Mouse (Mus musculus) bone marrow, adult 2 months (tissue): Measurements from ENCODE around the gene Gm5767. TPM values are rescaled to one million over a fixed set of nuclear protein-coding genes. Genes with fewer than 3 reads are reported as not detected.

ENCODE experiments used
- H3K27ac ChIP-seq: fragments of 200-500 bp; 2 replicates; pipeline ENCODE4 v1.5.1; 2012; ENCODE audit warnings: low read depth, mild to moderate bottlenecking, control low read depth, inconsistent platforms, low read length; ENCODE audit not compliant: control insufficient read depth, poor library complexity, insufficient read depth
- H3K4me1 ChIP-seq: fragments of 200-500 bp; 2 replicates; pipeline ENCODE4 v1.6.1; 2011; ENCODE audit warnings: low read length; ENCODE audit not compliant: control insufficient read depth, insufficient read depth
- H3K4me3 ChIP-seq: fragments of 200-500 bp; replicated peaks from 2 replicates; pipeline ENCODE3; 2011; ENCODE audit warnings: mild to moderate bottlenecking, low read depth, low read length, control low read depth; ENCODE audit not compliant: control insufficient read depth
- CTCF ChIP-seq: fragments of 200-500 bp; IDR thresholded peaks from 2 replicates; pipeline ENCODE4 v1.5.1; 2011; ENCODE audit warnings: low read length, control low read depth; ENCODE audit not compliant: control insufficient read depth, insufficient read depth
- POLR2A ChIP-seq: fragments of 200-500 bp; IDR thresholded peaks from 2 replicates; pipeline ENCODE4 v1.6.1; 2011; ENCODE audit warnings: low read depth, mild to moderate bottlenecking, control low read depth, low read length, borderline replicate concordance; ENCODE audit not compliant: control insufficient read depth
- WGBS: fragments of 180-500 bp; shearing (Covaris S2); methylation state at CpG from one replicate; pipeline ENCODE4 v1.1.7; 2018; 5-methylcytosine and 5-hydroxymethylcytosine counted together
- polyA plus RNA-seq: library from polyadenylated mRNA; stranded (reverse); fragments of >200 nt; gene quantifications from 2 replicates; pipeline ENCODE4 v1.2.4, GENCODE M21; 2011; ENCODE audit warnings: low replicate concordance; ENCODE audit not compliant: missing spikeins, insufficient read depth, insufficient read length

The Gm5767 gene
- polyA plus RNA-seq, result not detected in 2 replicates

DNA sequence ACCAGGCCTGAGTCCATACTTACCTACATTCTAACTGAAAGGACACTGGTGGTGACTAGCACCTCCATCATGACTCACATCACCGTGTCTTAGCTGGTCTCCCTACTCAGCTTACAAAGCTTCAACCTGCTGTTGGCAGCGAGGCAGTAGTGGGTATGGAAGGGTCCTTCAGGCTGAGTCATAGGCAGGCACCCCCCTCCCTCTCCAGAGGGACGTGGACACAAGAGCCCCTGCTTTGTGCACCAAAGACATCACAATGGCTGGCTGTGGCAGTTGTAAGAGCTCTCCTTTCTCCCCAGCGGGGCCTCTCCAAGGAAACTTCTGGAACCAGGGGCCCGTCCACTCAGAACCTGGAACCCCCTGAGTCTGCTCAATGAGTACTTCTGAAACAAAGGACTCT is at the start of gene Gm5767:
Gene Gm5767 (plus strand): TSS at position 301 of the 400 bp plus-strand sequence.
- no peak for TF ChIP-seq POLR2A
- no peak for TF ChIP-seq CTCF
- Histone ChIP-seq H3K4me1 (no peaks in the 10 kb centered on the region; the same call in 1 of the 2 replicates), H3K4me3 (no peak within 1 kb of the TSS), H3K27ac (peak within 1 kb of the TSS; percentile 25; the same call in 1 of the 2 replicates)
- WGBS, result 86% methylated on average over 5 of the region's 5 CpGs

- TF ChIP-seq POLR2A (no peak), CTCF (no peak)
- H3K4me3 ChIP-seq, result no peak overlapping the region
- WGBS, result 21% methylated on average over 5 of the region's 5 CpGs
- H3K27ac ChIP-seq, result no peak overlapping the region
- no peaks in the 10 kb centered on the region for H3K4me1 ChIP-seq
Observed at GRCm38 (mm10) chr16:8631428-8631827, 49.1 kb upstream of the Gm5767 start.

- Histone ChIP-seq H3K4me1 (no peaks in the 10 kb centered on the region; the same call in 1 of the 2 replicates), H3K4me3 (peak overlapping the region; percentile 92), H3K27ac (peak overlapping the region; percentile 89)
- TF ChIP-seq CTCF, result no peak
- TF ChIP-seq POLR2A, result no peak
- WGBS, result under 1% methylated on average over 13 of the region's 13 CpGs
Observed at GRCm38 (mm10) chr16:8636867-8637216, 43.7 kb upstream of the Gm5767 start.

DNA sequence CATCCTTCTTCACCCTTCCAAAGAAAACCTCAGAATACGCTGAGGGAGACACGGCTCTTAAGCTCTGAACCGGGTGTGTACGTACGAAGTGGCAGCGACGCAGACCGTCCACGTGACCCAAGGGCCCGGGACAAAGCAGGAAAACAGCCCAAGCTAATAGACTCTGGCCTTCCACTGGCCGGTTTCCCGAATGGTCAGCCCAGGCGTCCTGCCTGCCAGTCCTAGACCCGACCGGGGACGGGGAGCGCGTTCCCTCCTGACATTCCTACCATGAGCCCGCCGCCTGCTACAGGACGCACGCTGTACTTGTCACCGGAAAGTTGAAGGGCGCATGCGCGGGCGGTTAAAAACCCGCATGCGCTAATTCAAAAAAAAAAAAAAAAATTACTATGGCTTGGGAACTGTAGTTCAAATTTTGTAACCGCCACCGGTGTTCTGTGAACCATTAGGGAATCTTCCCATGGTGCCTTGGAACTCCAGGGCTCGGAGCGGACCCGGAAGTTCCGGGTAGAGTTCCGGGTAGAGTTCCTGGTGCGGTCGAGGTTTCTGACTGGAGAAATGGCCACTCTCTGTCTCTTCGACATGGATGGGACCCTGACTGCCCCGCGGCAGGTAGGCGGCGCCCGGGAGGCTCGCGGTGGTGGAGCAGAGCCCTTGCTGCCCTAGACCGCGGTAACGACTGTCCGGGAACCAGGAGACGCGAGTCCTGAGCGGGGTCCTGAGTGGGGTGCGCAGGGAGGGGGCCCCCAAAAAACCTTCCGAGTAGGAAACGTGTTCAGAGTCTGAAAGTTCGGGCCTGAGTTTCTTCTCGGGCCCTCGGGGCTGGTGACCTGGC is 43.1 kb upstream of the Gm5767 start, which contains the start of the genes Pmm2 and Tmem186:
Gene Pmm2 (plus strand): TSS at position 458 of the 835 bp plus-strand sequence.
Gene Tmem186 (minus strand): TSS at position 496 of the 835 bp plus-strand sequence.
- TF ChIP-seq POLR2A (peak; percentile 52), CTCF (peak; percentile 14; the same call in 1 of the 2 replicates)
- Histone ChIP-seq H3K4me3 (peak within 1 kb of the TSS; percentile 92), H3K4me1 (no peaks in the 10 kb centered on the region; the same call in 1 of the 2 replicates), H3K27ac (peak within 1 kb of the TSS; percentile 89)
- under 1% methylated on average over 59 of the region's 59 CpGs for WGBS

DNA sequence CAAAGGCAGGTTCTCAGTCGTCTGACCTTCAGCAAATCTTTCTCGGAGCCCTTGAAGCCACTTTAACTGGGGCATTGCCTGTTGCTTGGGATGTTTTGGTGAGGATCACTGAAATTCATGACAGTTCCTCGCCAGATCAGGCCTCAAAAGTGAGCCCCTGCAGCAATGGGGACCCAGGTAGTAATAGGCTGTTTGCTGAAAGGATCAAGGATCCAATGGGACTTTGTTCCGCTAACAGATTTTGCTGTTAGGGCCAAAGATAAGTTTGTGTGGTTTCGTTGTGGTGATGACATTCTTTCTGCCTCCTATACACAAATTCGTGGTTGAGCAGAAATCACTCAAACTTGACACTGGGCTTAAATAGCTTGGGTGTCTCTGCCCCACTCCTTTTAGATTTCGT is 42.4 kb upstream of the Gm5767 start:
- Histone ChIP-seq H3K4me3 (peak overlapping the region; percentile 92), H3K27ac (peak overlapping the region; percentile 89), H3K4me1 (no peaks in the 10 kb centered on the region; the same call in 1 of the 2 replicates)
- TF ChIP-seq CTCF, result no peak
- TF ChIP-seq POLR2A, result no peak
- WGBS, result 22% methylated on average over 7 of the region's 7 CpGs

- H3K4me1 ChIP-seq, result no peaks in the 10 kb centered on the region; the same call in 1 of the 2 replicates
- no peak overlapping the region for H3K27ac ChIP-seq
- TF ChIP-seq POLR2A (no peak), CTCF (no peak)
- H3K4me3 ChIP-seq, result no peak overlapping the region
- WGBS, result 44% methylated on average over 11 of the region's 11 CpGs
Observed at GRCm38 (mm10) chr16:8639466-8640191, 40.9 kb upstream of the Gm5767 start.

GRCm38 (mm10) chr16:8643855-8644254 is 36.7 kb upstream of the Gm5767 start:
- H3K4me1 ChIP-seq, result no peaks in the 10 kb centered on the region; the same call in 1 of the 2 replicates
- no peak overlapping the region for H3K27ac ChIP-seq
- 75% methylated on average over 2 of the region's 2 CpGs for WGBS
- no peak for TF ChIP-seq POLR2A
- TF ChIP-seq CTCF, result peak; percentile 88
- no peak overlapping the region for H3K4me3 ChIP-seq

DNA sequence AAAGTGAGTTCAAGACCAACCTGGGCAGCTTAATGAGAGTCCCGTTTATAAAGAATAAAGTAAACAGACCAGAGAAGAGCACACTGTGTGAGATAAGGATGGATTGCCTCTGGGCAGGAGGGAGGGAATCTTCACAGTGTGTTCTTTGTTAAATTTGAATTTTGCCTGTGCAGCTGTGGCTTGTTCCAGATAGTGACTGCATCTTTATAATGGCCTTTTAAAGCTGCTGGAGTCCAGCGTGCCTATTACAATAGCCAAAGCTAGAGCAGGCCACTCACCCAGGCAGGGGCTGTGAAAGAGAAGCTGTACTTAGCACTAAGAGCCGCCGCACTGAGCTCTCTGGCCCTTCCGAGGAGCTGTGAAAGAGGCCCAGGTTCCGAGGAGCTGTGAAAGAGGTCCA is 35.0 kb upstream of the Gm5767 start:
- 88% methylated on average over 6 of the region's 6 CpGs for WGBS
- Histone ChIP-seq H3K4me1 (no peaks in the 10 kb centered on the region), H3K4me3 (no peak overlapping the region), H3K27ac (no peak overlapping the region)
- TF ChIP-seq POLR2A (no peak), CTCF (no peak)

DNA sequence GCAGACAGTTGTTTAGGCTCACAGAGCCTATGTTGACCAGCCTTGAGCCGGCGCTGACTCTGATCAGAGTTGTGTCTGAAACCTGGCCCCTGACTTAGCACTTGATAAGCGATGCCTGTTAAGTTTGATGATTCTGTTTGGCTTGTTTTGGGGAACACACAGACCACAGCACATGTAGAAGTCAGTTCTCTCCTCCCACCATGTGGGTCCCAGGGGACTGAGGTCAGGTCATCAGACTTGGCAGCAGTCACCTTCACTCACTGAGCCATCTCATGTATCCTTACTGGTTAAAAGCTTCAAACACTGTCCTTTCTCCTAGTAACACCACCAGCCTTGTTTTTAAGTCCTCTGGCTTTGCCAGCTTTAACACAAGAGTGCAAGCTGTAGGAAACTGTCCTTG is 30.6 kb upstream of the Gm5767 start:
- Histone ChIP-seq H3K27ac (no peak overlapping the region), H3K4me1 (no peaks in the 10 kb centered on the region), H3K4me3 (no peak overlapping the region)
- 92% methylated on average over 3 of the region's 3 CpGs for WGBS
- TF ChIP-seq CTCF (no peak), POLR2A (no peak)
